Mouse (Mus musculus) neural tube, embryonic 14.5 days (tissue): Measurements from ENCODE around the gene H2-Q7. TPM values are rescaled to one million over a fixed set of nuclear protein-coding genes. Genes with fewer than 3 reads are reported as not detected.
"Not testable (repeated sequence)": the region's sequence is repeated elsewhere in the genome, so short reads cannot be mapped to it uniquely, and the experiment has no call there.

Source experiments
- ATAC-seq: fragments of 200-750 bp; cut with Nextera tagmentation; 2 replicates; pipeline ENCODE4 v1.8.0; 2017; ENCODE audit warnings: low read depth, mild to moderate bottlenecking, moderate TSS enrichment, moderate library complexity
- H3K27ac ChIP-seq: fragments of 300-500 bp; sonication (generic); 2 replicates; pipeline ENCODE4 v1.5.1; 2014; ENCODE audit warnings: low read depth, mild to moderate bottlenecking, control low read depth, low read length, moderate library complexity, mixed read lengths
- H3K27me3 ChIP-seq: fragments of 300-500 bp; sonication (generic); 2 replicates; pipeline ENCODE4 v1.6.1; 2014; ENCODE audit warnings: low read length; ENCODE audit not compliant: control insufficient read depth, insufficient read depth
- H3K36me3 ChIP-seq: fragments of 300-500 bp; sonication (generic); 2 replicates; pipeline ENCODE4 v1.6.1; 2014; ENCODE audit warnings: low read length, mixed read lengths; ENCODE audit not compliant: control insufficient read depth, insufficient read depth
- H3K4me1 ChIP-seq: fragments of 300-500 bp; sonication (generic); 2 replicates; pipeline ENCODE4 v1.6.1; 2014; ENCODE audit warnings: low read length; ENCODE audit not compliant: control insufficient read depth, insufficient read depth
- H3K4me2 ChIP-seq: fragments of 300-500 bp; sonication (generic); 2 replicates; pipeline ENCODE4 v1.6.1; 2014; ENCODE audit warnings: mild to moderate bottlenecking, low read depth, low read length, control low read depth
- H3K4me3 ChIP-seq: fragments of 300-500 bp; sonication (generic); 2 replicates; pipeline ENCODE4 v1.5.1; 2014; ENCODE audit warnings: low read depth, low read length, control low read depth, mixed read lengths
- H3K9ac ChIP-seq: fragments of 300-500 bp; sonication (generic); replicated peaks from 2 replicates; pipeline ENCODE4 v1.6.1; 2014; ENCODE audit warnings: low read depth, mild to moderate bottlenecking, control low read depth, low read length, mixed read lengths
- H3K9me3 ChIP-seq: fragments of 300-500 bp; sonication (generic); 2 replicates; pipeline ENCODE4 v1.6.1; 2016; ENCODE audit warnings: low read length; ENCODE audit not compliant: control insufficient read depth
- WGBS: fragments of 180-500 bp; shearing (Covaris S2); extraction: QIAGEN DNeasy Blood & Tissue Kit; methylation state at CpG from one replicate; pipeline ENCODE4 v1.1.7; 2014; 5-methylcytosine and 5-hydroxymethylcytosine counted together
- polyA plus RNA-seq: library from polyadenylated mRNA; unstranded; fragments of >200 nt; fragmentation: Nextera tagmentation; extraction: Ambion mirVana; gene quantifications from 2 replicates; pipeline ENCODE4 v1.2.1, GENCODE M21; 2014

H2-Q7 gene
- polyA plus RNA-seq, 1 experiment from 2014 or later, result 5.5 TPM

DNA sequence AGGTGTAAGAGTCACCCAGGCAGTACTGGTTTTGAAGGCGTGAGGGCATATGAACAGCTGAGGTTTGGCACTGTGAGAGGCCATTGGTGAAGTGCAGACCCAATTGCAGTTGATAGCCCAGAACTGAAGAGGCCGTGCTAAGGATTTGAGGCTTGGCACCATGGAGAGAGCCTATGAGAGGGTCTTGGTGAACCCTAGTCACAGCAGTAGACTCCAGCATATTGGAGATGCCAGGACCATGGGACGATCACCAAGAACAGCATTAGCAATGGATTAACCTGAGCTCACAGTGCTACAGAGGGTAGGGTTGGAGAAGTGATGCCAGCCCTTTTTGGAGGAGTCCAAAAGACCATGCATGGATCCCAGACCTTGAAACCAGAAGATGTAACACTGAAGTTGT lies 6.8 kb upstream of the H2-Q7 start:
- H3K27me3 ChIP-seq, H3K4me1 ChIP-seq, H3K27ac ChIP-seq, H3K9ac ChIP-seq, H3K4me3 ChIP-seq, H3K4me2 ChIP-seq, ATAC-seq, H3K9me3 ChIP-seq, H3K36me3 ChIP-seq: not testable (repeated sequence)
- 81% methylated on average over 3 of the region's 3 CpGs for WGBS

DNA sequence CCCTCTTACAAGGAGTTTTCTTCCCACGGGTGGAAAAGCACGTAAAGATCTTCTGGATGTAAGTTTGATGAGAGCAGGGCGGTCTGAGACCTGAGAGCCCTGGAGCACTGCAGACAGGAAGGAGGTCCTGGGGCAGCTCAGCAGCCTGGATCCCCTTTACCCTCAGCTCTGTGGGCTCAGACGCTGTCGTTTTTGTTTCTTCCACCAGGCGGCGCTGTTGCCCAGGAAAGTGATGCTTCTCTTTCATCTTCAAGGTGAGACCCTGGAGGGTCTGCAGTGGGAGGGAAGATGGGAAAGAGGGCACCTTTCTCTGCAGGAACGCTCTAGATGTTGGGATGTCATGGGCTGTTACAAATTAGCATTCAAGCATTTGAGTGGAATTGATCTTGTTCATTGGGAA lies 4.1 kb upstream of the H2-Q7 start:
- H3K9ac ChIP-seq, H3K4me2 ChIP-seq, H3K4me3 ChIP-seq, H3K27me3 ChIP-seq, H3K36me3 ChIP-seq, ATAC-seq, H3K27ac ChIP-seq, H3K4me1 ChIP-seq, H3K9me3 ChIP-seq: not testable (repeated sequence)
- WGBS, result 10% methylated on average over 8 of the region's 8 CpGs

DNA sequence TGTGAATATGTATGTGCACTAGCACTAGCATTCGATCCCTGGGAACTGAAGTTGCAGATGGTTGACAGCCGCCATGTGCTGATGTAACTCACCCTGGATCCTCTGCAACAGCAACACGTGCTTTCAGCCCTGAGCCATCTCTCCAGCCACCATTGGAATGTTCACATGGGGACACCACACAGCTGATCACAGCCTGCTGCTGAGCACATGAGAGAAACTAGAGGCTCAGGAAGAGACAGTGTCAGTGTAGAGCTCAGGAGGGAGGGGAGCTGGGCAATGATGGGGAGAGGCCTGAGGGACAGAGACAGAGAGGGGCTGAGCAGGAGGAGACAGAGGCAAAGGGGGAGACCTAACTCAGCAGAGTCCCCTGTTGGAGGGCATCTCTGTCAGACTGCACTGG lies 3.4 kb upstream of the H2-Q7 start:
- H3K36me3 ChIP-seq, H3K27me3 ChIP-seq, H3K9ac ChIP-seq, H3K4me2 ChIP-seq, H3K4me3 ChIP-seq, H3K4me1 ChIP-seq, H3K27ac ChIP-seq, ATAC-seq, H3K9me3 ChIP-seq: not testable (repeated sequence)
- 81% methylated on average over 3 of the region's 3 CpGs for WGBS

DNA sequence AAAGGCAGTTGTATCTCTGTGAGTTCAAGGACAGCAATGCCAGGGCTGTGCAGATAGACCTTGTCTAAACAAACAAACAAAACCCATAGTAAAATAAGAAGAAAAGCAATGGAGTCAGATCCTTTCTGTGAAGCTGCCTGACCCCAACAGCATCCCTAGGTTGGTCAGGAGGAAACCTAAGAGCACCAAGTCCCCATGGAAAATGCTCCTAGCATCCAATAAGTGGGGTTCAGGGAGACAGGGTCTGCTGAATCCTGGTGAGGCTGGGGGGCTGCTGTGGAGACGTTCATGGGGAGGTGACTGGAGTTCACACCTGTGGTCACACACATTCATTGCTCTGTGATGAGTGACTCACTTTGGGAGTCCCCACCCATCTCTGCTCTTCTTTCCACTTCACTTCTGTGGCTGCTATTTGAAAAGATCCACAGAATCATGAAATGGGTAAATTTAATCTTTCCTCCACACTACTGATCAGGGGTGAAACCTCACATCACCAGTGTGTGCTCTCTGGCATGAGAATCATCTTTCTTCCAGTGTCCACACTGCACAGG lies 1.5 kb upstream of the H2-Q7 start:
- H3K27me3 ChIP-seq, H3K36me3 ChIP-seq, H3K27ac ChIP-seq, H3K4me2 ChIP-seq, H3K4me1 ChIP-seq, H3K9ac ChIP-seq, H3K9me3 ChIP-seq, ATAC-seq, H3K4me3 ChIP-seq: not testable (repeated sequence)
- WGBS, result 69% methylated on average over 1 of the region's 1 CpGs

DNA sequence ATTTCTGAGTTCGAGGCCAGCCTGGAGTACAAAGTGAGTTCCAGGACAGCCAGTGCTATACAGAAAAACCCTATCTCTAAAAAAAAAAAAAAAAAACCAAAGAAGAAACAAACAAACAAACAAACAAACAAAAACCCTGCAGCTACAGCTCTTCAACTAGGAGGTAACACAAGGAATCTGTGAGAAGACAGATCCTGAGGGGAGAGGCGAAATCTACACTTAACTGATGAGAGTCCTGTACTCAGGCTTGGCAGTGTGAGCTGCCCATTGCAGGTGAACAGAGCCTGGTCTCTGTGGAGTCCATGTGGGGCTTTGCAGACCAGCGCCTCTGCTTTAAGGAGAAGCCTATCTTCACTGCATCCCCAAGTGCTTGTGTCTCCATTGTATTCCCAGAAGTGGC lies 560 bp upstream of the H2-Q7 start:
- not testable (repeated sequence) for H3K27ac ChIP-seq, H3K27me3 ChIP-seq, ATAC-seq, H3K9me3 ChIP-seq, H3K4me2 ChIP-seq, H3K4me3 ChIP-seq, H3K4me1 ChIP-seq, H3K36me3 ChIP-seq, H3K9ac ChIP-seq
- 78% methylated on average over 1 of the region's 3 CpGs for WGBS

DNA sequence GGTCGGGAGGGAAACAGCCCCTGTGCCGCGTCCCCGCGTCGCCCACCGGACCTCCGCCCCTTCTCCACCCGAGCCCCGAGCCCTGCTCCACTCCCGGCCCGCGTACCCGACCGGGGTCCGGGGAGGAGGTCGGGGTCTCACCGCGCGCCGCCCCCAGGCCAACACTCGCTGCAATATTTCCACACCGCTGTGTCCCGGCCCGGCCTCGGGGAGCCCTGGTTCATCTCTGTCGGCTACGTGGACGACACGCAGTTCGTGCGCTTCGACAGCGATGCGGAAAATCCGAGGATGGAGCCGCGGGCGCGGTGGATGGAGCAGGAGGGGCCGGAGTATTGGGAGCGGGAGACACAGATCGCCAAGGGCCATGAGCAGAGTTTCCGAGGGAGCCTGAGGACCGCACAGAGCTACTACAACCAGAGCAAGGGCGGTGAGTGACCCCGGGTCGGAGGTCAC lies 366 bp downstream of the H2-Q7 start:
- peak overlapping the region; percentile 84 for H3K4me2 ChIP-seq
- under 1% methylated on average over 41 of the region's 48 CpGs for WGBS
- H3K4me1 ChIP-seq, H3K27ac ChIP-seq, H3K9me3 ChIP-seq, H3K36me3 ChIP-seq, H3K27me3 ChIP-seq: not testable (repeated sequence)
- H3K9ac ChIP-seq, result peak overlapping the region; percentile 54
- peak overlapping the region; percentile 41 for H3K4me3 ChIP-seq
- peak; percentile 74 for ATAC-seq

DNA sequence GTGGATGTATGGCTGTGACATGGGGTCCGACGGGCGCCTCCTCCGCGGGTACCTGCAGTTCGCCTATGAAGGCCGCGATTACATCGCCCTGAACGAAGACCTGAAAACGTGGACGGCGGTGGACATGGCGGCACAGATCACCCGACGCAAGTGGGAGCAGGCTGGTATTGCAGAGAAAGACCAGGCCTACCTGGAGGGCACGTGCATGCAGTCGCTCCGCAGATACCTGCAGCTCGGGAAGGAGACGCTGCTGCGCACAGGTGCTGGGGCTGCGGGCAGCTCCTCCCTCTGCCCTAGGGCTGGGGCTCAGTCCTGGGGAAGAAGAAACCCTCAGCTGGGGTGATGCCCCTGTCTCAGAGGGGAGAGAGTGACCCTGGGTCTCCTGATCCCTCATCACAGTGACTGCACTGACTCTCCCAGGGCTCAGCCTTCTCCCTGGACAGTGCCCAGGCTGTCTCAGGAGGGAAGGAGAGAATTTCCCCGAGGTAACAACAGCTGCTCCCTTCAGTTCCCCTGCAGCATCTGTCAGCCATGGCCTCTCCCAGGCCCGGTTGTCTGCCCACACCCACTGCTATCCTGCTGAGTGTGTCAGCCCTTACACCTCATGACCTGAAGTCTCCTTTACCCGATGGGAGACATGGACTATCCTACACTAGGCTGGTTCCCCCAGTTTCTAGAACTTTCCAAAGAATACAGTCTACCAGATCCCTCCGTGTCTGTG lies 1.1 kb downstream of the H2-Q7 start:
- WGBS, result 55% methylated on average over 24 of the region's 27 CpGs
- H3K36me3 ChIP-seq, H3K4me3 ChIP-seq, H3K4me2 ChIP-seq, H3K9ac ChIP-seq, H3K4me1 ChIP-seq, H3K27ac ChIP-seq, ATAC-seq, H3K9me3 ChIP-seq, H3K27me3 ChIP-seq: not testable (repeated sequence)

DNA sequence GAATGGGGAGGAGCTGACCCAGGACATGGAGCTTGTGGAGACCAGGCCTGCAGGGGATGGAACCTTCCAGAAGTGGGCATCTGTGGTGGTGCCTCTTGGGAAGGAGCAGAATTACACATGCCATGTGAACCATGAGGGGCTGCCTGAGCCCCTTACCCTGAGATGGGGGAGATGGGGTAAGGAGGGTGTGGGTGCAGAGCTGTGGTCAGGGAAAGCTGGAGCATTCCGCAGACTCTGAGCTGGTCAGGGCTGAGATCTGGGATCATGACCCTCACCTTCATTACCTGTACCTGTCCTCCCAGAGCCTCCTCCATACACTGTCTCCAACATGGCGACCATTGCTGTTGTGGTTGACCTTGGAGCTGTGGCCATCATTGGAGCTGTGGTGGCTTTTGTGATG lies 3.4 kb downstream of the H2-Q7 start:
- H3K4me2 ChIP-seq, ATAC-seq, H3K27ac ChIP-seq, H3K27me3 ChIP-seq, H3K9me3 ChIP-seq, H3K9ac ChIP-seq, H3K4me3 ChIP-seq, H3K4me1 ChIP-seq, H3K36me3 ChIP-seq: not testable (repeated sequence)
- 95% methylated on average over 2 of the region's 2 CpGs for WGBS

DNA sequence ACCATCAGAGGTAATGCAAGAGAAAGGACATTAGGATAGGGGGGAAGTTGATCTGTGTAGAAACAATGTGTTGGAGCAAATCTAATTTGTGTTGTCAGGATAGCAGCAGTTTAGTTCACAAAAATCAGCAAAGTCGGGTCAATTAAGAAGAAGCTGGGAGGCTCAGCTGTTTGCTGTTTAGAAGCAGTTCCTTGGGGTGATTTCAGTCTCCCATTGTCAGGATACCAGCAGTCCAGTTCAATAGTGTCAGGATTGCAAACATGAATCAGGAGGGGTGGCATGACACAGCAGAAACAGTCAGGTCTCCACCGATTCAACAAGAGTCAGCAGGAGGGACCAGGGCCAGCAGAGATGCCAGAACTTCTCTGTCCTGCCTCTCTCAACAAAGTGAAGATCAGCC lies 5.6 kb downstream of the H2-Q7 start:
- H3K4me2 ChIP-seq, H3K36me3 ChIP-seq, H3K27me3 ChIP-seq, H3K4me1 ChIP-seq, H3K9ac ChIP-seq, H3K27ac ChIP-seq, H3K4me3 ChIP-seq, H3K9me3 ChIP-seq, ATAC-seq: not testable (repeated sequence)
- 88% methylated on average over 2 of the region's 2 CpGs for WGBS
